In genomic region chr11:20958233-20958632, GRCm38 (mm10) we compare ENCODE assay signal across 9 mouse cellular contexts.
DNase-seq lines count a peak whose midpoint lies in the region; ATAC-seq and TF ChIP-seq lines count a peak whose summit lies in the region.
"Had no signal": no experiment of that assay in that cellular context is flagged by ENCODE, and none has a peak within 500 bp of the region (broad histone marks: within the 10 kb centered on the region; RNA-seq: fewer than 3 reads in every experiment).

No protein-coding gene starts in this region.

- DNase-seq in thymus, postnatal 0 days (ENCODE audit: low spot score) = peak; percentile 9
- no peak for DNase-seq in thymus, adult 18-20 months
- peak; percentile 37 for DNase-seq in stomach, postnatal 0 days (ENCODE audit: low spot score)
- no peak for DNase-seq in spleen, adult 12 weeks (ENCODE audit: low spot score)
- DNase-seq in right cerebral cortex, postnatal 14 days = no peak
- no peak for DNase-seq in right cerebral cortex, postnatal 4 days

- H3K9me3 ChIP-seq in heart, embryonic 12.5 days (replicated peaks) = no peaks in the 10 kb centered on the region
- H3K9me3 ChIP-seq in limb, embryonic 15.5 days = no peaks in the 10 kb centered on the region
- no peaks in the 10 kb centered on the region for H3K9me3 ChIP-seq in stomach, postnatal 0 days (ENCODE audit: control insufficient read depth, low read length)

- no peaks in the 10 kb centered on the region for H3K27me3 ChIP-seq in heart, embryonic 12.5 days (replicated peaks)
- H3K27me3 ChIP-seq in limb, embryonic 15.5 days = no peaks in the 10 kb centered on the region
- H3K27me3 ChIP-seq in stomach, postnatal 0 days (ENCODE audit: control insufficient read depth, insufficient read depth, low read length) = no peaks in the 10 kb centered on the region

- peak; percentile 51; the same call in 1 of the 2 replicates for ATAC-seq in heart, embryonic 12.5 days (ENCODE audit: insufficient number of reproducible peaks, low FRiP score)
- no peak for ATAC-seq in limb, embryonic 15.5 days (ENCODE audit: insufficient number of reproducible peaks, low FRiP score, low TSS enrichment, low read depth)
- peak; percentile 65 for ATAC-seq in stomach, postnatal 0 days (ENCODE audit: low FRiP score, low TSS enrichment)

- H3K4me1 ChIP-seq in heart, embryonic 12.5 days (replicated peaks) = peaks cover 25% of the 10 kb centered on the region
- peaks cover 14% of the 10 kb centered on the region for H3K4me1 ChIP-seq in limb, embryonic 15.5 days
- no peaks in the 10 kb centered on the region for H3K4me1 ChIP-seq in stomach, postnatal 0 days (replicated peaks; ENCODE audit: control insufficient read depth, insufficient read depth)

- H3K27ac ChIP-seq in heart, embryonic 12.5 days (ENCODE audit: poor library complexity, severe bottlenecking) = peak overlapping the region; percentile 48
- peak overlapping the region; percentile 43; the same call in 1 of the 2 replicates for H3K27ac ChIP-seq in limb, embryonic 15.5 days
- H3K27ac ChIP-seq in stomach, postnatal 0 days (replicated peaks) = peak overlapping the region; percentile 59; the same call in 1 of the 2 replicates
- H3K27ac ChIP-seq: macrophage had no signal

- H3K4me3 ChIP-seq in heart, embryonic 12.5 days = no peak overlapping the region
- H3K4me3 ChIP-seq in limb, embryonic 15.5 days = no peak overlapping the region
- H3K4me3 ChIP-seq in stomach, postnatal 0 days (ENCODE audit: low read depth, low read length) = no peak overlapping the region

- H3K4me2 ChIP-seq in heart, embryonic 12.5 days = peak overlapping the region; percentile 2; the same call in 1 of the 2 replicates
- no peak overlapping the region for H3K4me2 ChIP-seq in limb, embryonic 15.5 days
- H3K4me2 ChIP-seq in stomach, postnatal 0 days (replicated peaks; ENCODE audit: low read depth) = no peak overlapping the region

- no peak for TF ChIP-seq EP300 in stomach, postnatal 0 days (optimal IDR thresholded peaks at IDR 0.05)

- WGBS in heart, embryonic 12.5 days = 5% methylated on average over 5 of the region's 5 CpGs
- 15% methylated on average over 5 of the region's 5 CpGs for WGBS in limb, embryonic 15.5 days
- 5% methylated on average over 5 of the region's 5 CpGs for WGBS in stomach, postnatal 0 days

- no peak overlapping the region for H3K9ac ChIP-seq in heart, embryonic 12.5 days
- no peak overlapping the region for H3K9ac ChIP-seq in limb, embryonic 15.5 days
- H3K9ac ChIP-seq in stomach, postnatal 0 days (ENCODE audit: low read length) = no peak overlapping the region

- H3K36me3 ChIP-seq in heart, embryonic 12.5 days = no peaks in the 10 kb centered on the region
- no peaks in the 10 kb centered on the region for H3K36me3 ChIP-seq in limb, embryonic 15.5 days
- no peaks in the 10 kb centered on the region for H3K36me3 ChIP-seq in stomach, postnatal 0 days (ENCODE audit: control insufficient read depth, insufficient read depth, low read length)

- TF ChIP-seq CTCF in stomach, postnatal 0 days (IDR thresholded peaks at IDR 0.05; ENCODE audit: low read depth) = no peak

Comparison
In these comparisons a context has a peak if more than half of its experiments do, and no peak if none do; other contexts are left out.
1. DNase-seq: peak in thymus, postnatal 0 days (single experiment) and stomach, postnatal 0 days (single experiment); none in thymus, adult 18-20 months (0 of 2), spleen, adult 12 weeks (single experiment), right cerebral cortex, postnatal 14 days (single experiment) and right cerebral cortex, postnatal 4 days (single experiment).
2. Peak in every context shown above with its lines, with median percentiles within 50 percentile points of each other: H3K27ac ChIP-seq.